Mouse (Mus musculus) midbrain, embryonic 10.5 days (tissue): ENCODE measurements around the gene Fam122a. TPM values are rescaled to one million over a fixed set of nuclear protein-coding genes. Genes with fewer than 3 reads are reported as not detected.

ENCODE experiments used
- DNase-seq: peaks from one replicate; pipeline ENCODE4 v3.0.0-alpha.2; 2017; ENCODE audit warnings: low spot score
- H3K27ac ChIP-seq: fragments of 300-500 bp; sonication (generic); replicated peaks from 2 replicates; pipeline ENCODE4 v1.5.1; 2016; ENCODE audit warnings: mild to moderate bottlenecking
- H3K27me3 ChIP-seq: fragments of 300-500 bp; sonication (generic); 2 replicates; pipeline ENCODE4 v1.6.1; 2016; ENCODE audit warnings: low read depth, mild to moderate bottlenecking; ENCODE audit not compliant: poor library complexity, severe bottlenecking
- H3K36me3 ChIP-seq: fragments of 300-500 bp; sonication (generic); 2 replicates; pipeline ENCODE4 v1.6.1; 2016; ENCODE audit warnings: mild to moderate bottlenecking, moderate library complexity
- H3K4me1 ChIP-seq: fragments of 300-500 bp; sonication (generic); 2 replicates; pipeline ENCODE4 v1.6.1; 2016
- H3K4me3 ChIP-seq: fragments of 300-500 bp; sonication (generic); 2 replicates; pipeline ENCODE4 v1.5.1; 2016; ENCODE audit warnings: mild to moderate bottlenecking, moderate library complexity
- H3K9me3 ChIP-seq: fragments of 300-500 bp; sonication (generic); replicated peaks from 2 replicates; pipeline ENCODE4 v1.6.1; 2016; ENCODE audit warnings: mild to moderate bottlenecking
- WGBS: fragments of 180-500 bp; shearing (Covaris S2); methylation state at CpG from one replicate; pipeline ENCODE4 v1.1.7; 2016; 5-methylcytosine and 5-hydroxymethylcytosine counted together
- polyA plus RNA-seq: library from polyadenylated mRNA; unstranded; fragments of >200 nt; fragmentation: Nextera tagmentation; extraction: Ambion mirVana; gene quantifications from 2 replicates; pipeline ENCODE4 v1.2.1, GENCODE M21; 2016

Gene Fam122a
- polyA plus RNA-seq, result 48.6 and 49.8 TPM in 2 replicates

- Histone ChIP-seq H3K27ac (peak within 1 kb of the TSS; percentile 93), H3K36me3 (peaks cover 12% of the 10 kb centered on the region)
- under 1% methylated on average over 91 of the region's 92 CpGs for WGBS
Measured at GRCm38 (mm10) chr19:24476929-24477882, at the start of gene Fam122a. TSS of gene Fam122a (minus strand) at chr19:24477356.

GRCm38 (mm10) chr19:24523476-24524313 lies 46.5 kb upstream of the Fam122a start:
- DNase-seq, result no peak
- no peaks in the 10 kb centered on the region for H3K27me3 ChIP-seq
- H3K9me3 ChIP-seq, result no peaks in the 10 kb centered on the region
- no peak overlapping the region for H3K4me3 ChIP-seq
- peaks cover 11% of the 10 kb centered on the region; the same call in 1 of the 2 replicates for H3K4me1 ChIP-seq
- 82% methylated on average over 15 of the region's 15 CpGs for WGBS
- no peak overlapping the region for H3K27ac ChIP-seq
- no peaks in the 10 kb centered on the region for H3K36me3 ChIP-seq

More at GRCm38 (mm10) chr19:24476929-24477882, at the start of gene Fam122a:
- peaks cover 31% of the 10 kb centered on the region for H3K4me1 ChIP-seq
- H3K9me3 ChIP-seq, result no peaks in the 10 kb centered on the region
- H3K4me3 ChIP-seq, result peak within 1 kb of the TSS; percentile 91
- DNase-seq, result peak; percentile 92
- H3K27me3 ChIP-seq, result no peaks in the 10 kb centered on the region

GRCm38 (mm10) chr19:24521997-24522396 lies 44.8 kb upstream of the Fam122a start:
- no peak for DNase-seq
- no peaks in the 10 kb centered on the region for H3K9me3 ChIP-seq
- H3K4me1 ChIP-seq, result peaks cover 11% of the 10 kb centered on the region; the same call in 1 of the 2 replicates
- H3K36me3 ChIP-seq, result no peaks in the 10 kb centered on the region
- H3K27ac ChIP-seq, result no peak overlapping the region
- H3K4me3 ChIP-seq, result no peak overlapping the region
- no peaks in the 10 kb centered on the region for H3K27me3 ChIP-seq
- 93% methylated on average over 7 of the region's 7 CpGs for WGBS

GRCm38 (mm10) chr19:24521146-24521545 lies 44.0 kb upstream of the Fam122a start:
- Histone ChIP-seq H3K9me3 (no peaks in the 10 kb centered on the region), H3K4me3 (no peak overlapping the region), H3K27me3 (no peaks in the 10 kb centered on the region), H3K36me3 (no peaks in the 10 kb centered on the region), H3K27ac (no peak overlapping the region), H3K4me1 (peaks cover 11% of the 10 kb centered on the region; the same call in 1 of the 2 replicates)
- DNase-seq, result no peak
- 87% methylated on average over 9 of the region's 9 CpGs for WGBS

GRCm38 (mm10) chr19:24519732-24520409 lies 42.7 kb upstream of the Fam122a start:
- H3K27me3 ChIP-seq, result no peaks in the 10 kb centered on the region
- no peak overlapping the region for H3K4me3 ChIP-seq
- H3K4me1 ChIP-seq, result peaks cover 11% of the 10 kb centered on the region; the same call in 1 of the 2 replicates
- no peak for DNase-seq
- no peaks in the 10 kb centered on the region for H3K36me3 ChIP-seq
- no peaks in the 10 kb centered on the region for H3K9me3 ChIP-seq
- WGBS, result 90% methylated on average over 6 of the region's 6 CpGs
- no peak overlapping the region for H3K27ac ChIP-seq

- Histone ChIP-seq H3K4me3 (no peak overlapping the region), H3K9me3 (no peaks in the 10 kb centered on the region), H3K4me1 (peaks cover 11% of the 10 kb centered on the region; the same call in 1 of the 2 replicates), H3K27ac (no peak overlapping the region), H3K36me3 (no peaks in the 10 kb centered on the region), H3K27me3 (no peaks in the 10 kb centered on the region)
- no peak for DNase-seq
Measured at GRCm38 (mm10) chr19:24518384-24518783, 41.2 kb upstream of the Fam122a start.

GRCm38 (mm10) chr19:24517057-24517456 lies 39.9 kb upstream of the Fam122a start:
- no peak for DNase-seq
- H3K36me3 ChIP-seq, result no peaks in the 10 kb centered on the region
- H3K4me3 ChIP-seq, result no peak overlapping the region
- peaks cover 11% of the 10 kb centered on the region; the same call in 1 of the 2 replicates for H3K4me1 ChIP-seq
- no peaks in the 10 kb centered on the region for H3K9me3 ChIP-seq
- H3K27ac ChIP-seq, result no peak overlapping the region
- WGBS, result 88% methylated on average over 7 of the region's 7 CpGs
- H3K27me3 ChIP-seq, result no peaks in the 10 kb centered on the region

- Histone ChIP-seq H3K9me3 (no peaks in the 10 kb centered on the region), H3K4me3 (no peak overlapping the region), H3K27me3 (no peaks in the 10 kb centered on the region), H3K36me3 (no peaks in the 10 kb centered on the region), H3K27ac (no peak overlapping the region), H3K4me1 (peaks cover 7% of the 10 kb centered on the region; the same call in 1 of the 2 replicates)
- 91% methylated on average over 3 of the region's 3 CpGs for WGBS
- no peak for DNase-seq
Measured at GRCm38 (mm10) chr19:24515941-24516340, 38.8 kb upstream of the Fam122a start.

- Histone ChIP-seq H3K4me3 (no peak overlapping the region), H3K27ac (no peak overlapping the region), H3K9me3 (no peaks in the 10 kb centered on the region), H3K27me3 (no peaks in the 10 kb centered on the region), H3K36me3 (no peaks in the 10 kb centered on the region), H3K4me1 (0 out of 2 replicates have a peak, but pooled peaks cover under 1% of the 10 kb centered on the region)
- WGBS, result 91% methylated on average over 15 of the region's 15 CpGs
- no peak for DNase-seq
Measured at GRCm38 (mm10) chr19:24514661-24515642, 37.8 kb upstream of the Fam122a start.

- H3K4me3 ChIP-seq, result no peak overlapping the region
- H3K27me3 ChIP-seq, result no peaks in the 10 kb centered on the region
- H3K27ac ChIP-seq, result no peak overlapping the region
- H3K4me1 ChIP-seq, result peaks cover 9% of the 10 kb centered on the region
- H3K36me3 ChIP-seq, result no peaks in the 10 kb centered on the region
- no peaks in the 10 kb centered on the region for H3K9me3 ChIP-seq
- WGBS, result 89% methylated on average over 20 of the region's 20 CpGs
- no peak for DNase-seq
Measured at GRCm38 (mm10) chr19:24513105-24513843, 36.1 kb upstream of the Fam122a start.

- Histone ChIP-seq H3K27me3 (no peaks in the 10 kb centered on the region), H3K27ac (no peak overlapping the region), H3K9me3 (no peaks in the 10 kb centered on the region), H3K4me3 (no peak overlapping the region), H3K4me1 (peaks cover 18% of the 10 kb centered on the region), H3K36me3 (no peaks in the 10 kb centered on the region)
- 88% methylated on average over 7 of the region's 7 CpGs for WGBS
- DNase-seq, result no peak
Measured at GRCm38 (mm10) chr19:24511939-24512338, 34.8 kb upstream of the Fam122a start.
